Mouse (Mus musculus) heart, postnatal 10 days (tissue): Measurements from ENCODE around the gene 2010315B03Rik. TPM values are rescaled to one million over a fixed set of nuclear protein-coding genes. Genes with fewer than 3 reads are reported as not detected.

Experiments
- total RNA-seq, 2 experiments: library from RNA; stranded (reverse); gene quantifications; 2 replicates each; pipeline ENCODE4 v1.2.3; 2021

Gene 2010315B03Rik
- total RNA-seq, 2 experiments from 2014 or later: 10.8 to 14.8 TPM

Other genes starting within 250 kb of the 2010315B03Rik start
- 1 to 10 TPM in 1 of 2 experiments, under 1 TPM in 1; 0.74 to 1.4 TPM for gene Ccr2, start 210.7 kb downstream of the 2010315B03Rik start, total RNA-seq
- gene Ccr5, start 191.2 kb downstream of the 2010315B03Rik start, total RNA-seq: 1 to 10 TPM in 1 of 2 experiments, under 1 TPM in 1; 0.89 to 2.2 TPM
- 100 to 1,000 TPM; 146 to 151 TPM for gene Ppp2r3d, start 164.2 kb upstream of the 2010315B03Rik start, total RNA-seq
- gene Gm21836, start 181.1 kb upstream of the 2010315B03Rik start, total RNA-seq: not detected